Mouse (Mus musculus): Measurements from ENCODE around the gene Tspan15. TPM values are rescaled to one million over a fixed set of nuclear protein-coding genes. Genes with fewer than 3 reads are reported as not detected.
A peak's percentile ranks its signal among the peaks of the same experiment; 100 is the strongest.

Gene Tspan15
- polyA plus RNA-seq, 1 experiment: 10.4 TPM

DNA sequence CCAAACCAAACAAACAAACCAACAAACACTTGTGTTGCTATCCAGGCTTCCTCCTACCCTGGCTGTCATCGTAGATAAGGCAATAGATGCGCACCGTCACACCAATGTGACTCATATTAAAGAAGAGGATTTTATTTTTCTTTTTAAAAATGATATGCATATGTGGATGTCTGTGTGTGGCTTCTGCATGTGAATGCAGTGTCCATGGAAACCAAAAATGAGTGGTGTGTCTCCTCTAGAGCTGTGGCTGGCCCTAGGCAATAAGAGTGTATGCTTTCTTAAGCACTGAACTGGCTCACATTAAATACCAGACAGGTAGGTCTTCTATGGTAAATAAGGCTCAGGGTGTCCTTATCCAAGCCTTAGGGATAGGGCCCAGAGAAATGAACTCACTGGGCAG, 7.6 kb upstream of the Tspan15 start:
- H3K36me3 ChIP-seq (ENCODE audit: control insufficient read depth, insufficient read depth, low read length, poor library complexity, severe bottlenecking): no peaks in the 10 kb centered on the region
- no peak overlapping the region for H3K4me3 ChIP-seq (ENCODE audit: low read depth, low read length)
- H3K27ac ChIP-seq (ENCODE audit: insufficient read depth, low read length): no peak overlapping the region
- no peak overlapping the region for H3K9ac ChIP-seq (ENCODE audit: low read depth, poor library complexity, severe bottlenecking)
- H3K4me1 ChIP-seq (ENCODE audit: control insufficient read depth, insufficient read depth, low read length): peaks cover 6% of the 10 kb centered on the region
- TF ChIP-seq POLR2A (IDR thresholded peaks at IDR 0.05; ENCODE audit: insufficient read depth, low read length) (no peak), EP300 (IDR thresholded peaks at IDR 0.05; ENCODE audit: insufficient read depth, low read depth, low read length) (no peak), CTCF (IDR thresholded peaks at IDR 0.05; ENCODE audit: low read depth, low read length) (no peak)
- no peaks in the 10 kb centered on the region for H3K27me3 ChIP-seq (ENCODE audit: control insufficient read depth, insufficient read depth, low read length, poor library complexity, severe bottlenecking)
- H3K9me3 ChIP-seq (replicated peaks; ENCODE audit: control insufficient read depth, insufficient read depth, low read length, poor library complexity, severe bottlenecking): no peaks in the 10 kb centered on the region

DNA sequence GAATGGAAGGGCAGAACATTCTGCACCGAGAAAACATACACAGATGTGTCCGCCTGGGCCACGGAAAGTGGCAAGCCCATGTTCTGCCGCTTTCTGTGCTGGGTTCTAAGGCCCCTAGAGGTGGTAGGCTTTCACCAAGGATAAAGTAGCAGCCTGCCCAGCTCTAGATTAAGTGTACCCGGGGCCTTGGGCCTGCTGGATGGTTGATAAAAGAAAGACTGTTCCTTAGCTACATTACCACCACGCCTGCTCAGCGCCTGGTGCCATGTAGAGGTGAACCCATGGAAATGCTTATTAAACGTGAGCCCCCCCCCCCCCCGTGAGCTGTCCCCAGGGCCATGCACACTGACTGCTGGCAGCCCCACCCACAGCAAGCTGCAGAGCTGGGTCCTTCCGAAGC, 6.2 kb upstream of the Tspan15 start:
- Histone ChIP-seq H3K27ac (ENCODE audit: insufficient read depth, low read length) (no peak overlapping the region), H3K36me3 (ENCODE audit: control insufficient read depth, insufficient read depth, low read length, poor library complexity, severe bottlenecking) (no peaks in the 10 kb centered on the region), H3K9me3 (replicated peaks; ENCODE audit: control insufficient read depth, insufficient read depth, low read length, poor library complexity, severe bottlenecking) (no peaks in the 10 kb centered on the region), H3K9ac (ENCODE audit: low read depth, poor library complexity, severe bottlenecking) (no peak overlapping the region), H3K4me3 (ENCODE audit: low read depth, low read length) (no peak overlapping the region), H3K27me3 (ENCODE audit: control insufficient read depth, insufficient read depth, low read length, poor library complexity, severe bottlenecking) (no peaks in the 10 kb centered on the region), H3K4me1 (ENCODE audit: control insufficient read depth, insufficient read depth, low read length) (peaks cover 6% of the 10 kb centered on the region)
- TF ChIP-seq EP300 (IDR thresholded peaks at IDR 0.05; ENCODE audit: insufficient read depth, low read depth, low read length) (no peak), POLR2A (IDR thresholded peaks at IDR 0.05; ENCODE audit: insufficient read depth, low read length) (no peak), CTCF (IDR thresholded peaks at IDR 0.05; ENCODE audit: low read depth, low read length) (no peak)

DNA sequence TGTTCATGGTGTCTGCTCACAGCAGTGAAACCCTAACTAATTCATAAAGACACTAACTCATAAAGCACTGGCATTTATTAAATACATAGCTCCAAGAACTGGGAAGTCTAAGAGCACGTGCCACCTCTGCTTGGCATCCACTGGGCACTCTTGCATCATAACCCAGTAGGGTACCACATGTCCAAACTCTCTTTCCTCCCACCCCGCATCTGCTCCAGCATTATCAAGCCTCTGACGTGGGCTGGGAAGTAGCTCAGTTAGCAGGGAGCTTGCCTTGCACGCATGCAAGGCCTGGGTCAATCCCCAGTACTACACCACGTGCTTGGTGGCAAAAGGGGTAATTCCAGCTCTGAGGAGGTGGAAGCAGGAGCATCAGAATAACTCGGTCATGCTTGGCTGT, 5.1 kb upstream of the Tspan15 start:
- Histone ChIP-seq H3K27ac (ENCODE audit: insufficient read depth, low read length) (no peak overlapping the region), H3K27me3 (ENCODE audit: control insufficient read depth, insufficient read depth, low read length, poor library complexity, severe bottlenecking) (no peaks in the 10 kb centered on the region), H3K9me3 (replicated peaks; ENCODE audit: control insufficient read depth, insufficient read depth, low read length, poor library complexity, severe bottlenecking) (no peaks in the 10 kb centered on the region), H3K4me3 (ENCODE audit: low read depth, low read length) (no peak overlapping the region), H3K4me1 (ENCODE audit: control insufficient read depth, insufficient read depth, low read length) (peaks cover 8% of the 10 kb centered on the region), H3K9ac (ENCODE audit: low read depth, poor library complexity, severe bottlenecking) (no peak overlapping the region), H3K36me3 (ENCODE audit: control insufficient read depth, insufficient read depth, low read length, poor library complexity, severe bottlenecking) (no peaks in the 10 kb centered on the region)
- TF ChIP-seq POLR2A (IDR thresholded peaks at IDR 0.05; ENCODE audit: insufficient read depth, low read length): no peak
- no peak for TF ChIP-seq EP300 (IDR thresholded peaks at IDR 0.05; ENCODE audit: insufficient read depth, low read depth, low read length)
- TF ChIP-seq CTCF (IDR thresholded peaks at IDR 0.05; ENCODE audit: low read depth, low read length): no peak

DNA sequence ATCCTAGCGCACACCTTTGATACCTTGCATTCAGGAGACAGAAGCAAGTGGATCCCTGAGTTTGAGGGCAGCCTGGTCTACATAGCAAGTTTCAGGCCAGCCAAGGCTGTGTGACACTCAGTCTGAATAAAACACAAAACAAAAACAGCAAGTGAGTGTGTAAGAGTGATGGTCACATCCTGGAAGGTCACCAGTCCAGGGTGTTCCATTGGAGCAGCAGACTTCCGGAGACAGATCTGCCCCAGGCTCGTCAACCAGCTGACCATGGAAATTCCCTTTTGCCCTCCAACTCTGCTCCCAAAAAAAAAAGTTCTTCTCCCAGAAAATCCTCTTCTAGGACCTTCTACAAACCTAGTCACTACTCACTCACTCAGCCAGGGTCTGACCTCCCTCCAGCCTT, 760 bp upstream of the Tspan15 start:
- Histone ChIP-seq H3K9me3 (replicated peaks; ENCODE audit: control insufficient read depth, insufficient read depth, low read length, poor library complexity, severe bottlenecking) (no peaks in the 10 kb centered on the region), H3K4me3 (ENCODE audit: low read depth, low read length) (no peak overlapping the region), H3K27me3 (ENCODE audit: control insufficient read depth, insufficient read depth, low read length, poor library complexity, severe bottlenecking) (no peaks in the 10 kb centered on the region), H3K4me1 (ENCODE audit: control insufficient read depth, insufficient read depth, low read length) (peaks cover 6% of the 10 kb centered on the region), H3K9ac (ENCODE audit: low read depth, poor library complexity, severe bottlenecking) (no peak overlapping the region), H3K36me3 (ENCODE audit: control insufficient read depth, insufficient read depth, low read length, poor library complexity, severe bottlenecking) (no peaks in the 10 kb centered on the region), H3K27ac (ENCODE audit: insufficient read depth, low read length) (no peak overlapping the region)
- TF ChIP-seq EP300 (IDR thresholded peaks at IDR 0.05; ENCODE audit: insufficient read depth, low read depth, low read length) (no peak), POLR2A (IDR thresholded peaks at IDR 0.05; ENCODE audit: insufficient read depth, low read length) (no peak), CTCF (IDR thresholded peaks at IDR 0.05; ENCODE audit: low read depth, low read length) (no peak)

DNA sequence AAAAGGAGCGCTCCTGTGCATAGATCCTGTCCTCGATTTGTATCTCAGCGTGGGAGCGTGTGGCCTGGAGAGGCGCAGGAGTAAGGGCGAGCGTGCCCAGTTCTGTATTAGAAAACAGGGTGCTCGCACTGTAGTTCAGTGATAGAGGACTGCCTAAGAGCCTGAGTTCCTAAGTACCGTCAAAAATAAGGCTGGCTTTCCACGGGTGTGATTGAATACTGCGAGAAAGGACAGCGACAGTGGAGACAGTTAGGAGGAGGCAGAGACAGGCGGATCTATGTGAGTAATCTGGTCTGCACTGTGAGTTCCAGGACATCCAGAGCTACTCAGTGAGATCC, 313 bp upstream of the Tspan15 start:
- Histone ChIP-seq H3K4me3 (ENCODE audit: low read depth, low read length) (peak overlapping the region; percentile 46), H3K9me3 (replicated peaks; ENCODE audit: control insufficient read depth, insufficient read depth, low read length, poor library complexity, severe bottlenecking) (no peaks in the 10 kb centered on the region), H3K27me3 (ENCODE audit: control insufficient read depth, insufficient read depth, low read length, poor library complexity, severe bottlenecking) (no peaks in the 10 kb centered on the region), H3K9ac (ENCODE audit: low read depth, poor library complexity, severe bottlenecking) (peak overlapping the region; percentile 60; the same call in 1 of the 2 replicates), H3K27ac (ENCODE audit: insufficient read depth, low read length) (no peak overlapping the region), H3K36me3 (ENCODE audit: control insufficient read depth, insufficient read depth, low read length, poor library complexity, severe bottlenecking) (no peaks in the 10 kb centered on the region), H3K4me1 (ENCODE audit: control insufficient read depth, insufficient read depth, low read length) (peaks cover 6% of the 10 kb centered on the region)
- no peak for TF ChIP-seq CTCF (IDR thresholded peaks at IDR 0.05; ENCODE audit: low read depth, low read length)
- TF ChIP-seq EP300 (IDR thresholded peaks at IDR 0.05; ENCODE audit: insufficient read depth, low read depth, low read length): no peak
- no peak for TF ChIP-seq POLR2A (IDR thresholded peaks at IDR 0.05; ENCODE audit: insufficient read depth, low read length)

DNA sequence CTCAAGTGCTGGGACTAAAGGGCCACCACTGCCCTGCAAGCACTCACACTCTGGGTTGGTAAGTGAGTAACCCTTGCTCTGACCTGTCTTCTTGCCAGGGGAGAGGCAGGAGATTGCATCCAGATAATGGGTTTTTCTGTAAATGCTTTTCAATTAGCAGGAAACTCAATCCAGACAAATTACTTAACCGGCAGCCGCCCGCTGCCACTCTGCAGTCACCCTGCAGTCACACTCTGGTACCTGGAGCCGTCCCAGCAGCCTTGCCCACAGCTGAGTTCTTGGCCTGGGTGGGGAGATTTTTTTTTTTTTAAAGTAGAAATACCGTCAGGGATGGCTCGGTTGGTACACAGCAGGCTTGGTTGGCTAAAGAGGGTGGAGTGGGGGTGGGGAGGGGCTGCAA, 2.9 kb downstream of the Tspan15 start:
- Histone ChIP-seq H3K9me3 (replicated peaks; ENCODE audit: control insufficient read depth, insufficient read depth, low read length, poor library complexity, severe bottlenecking) (no peaks in the 10 kb centered on the region), H3K4me3 (ENCODE audit: low read depth, low read length) (no peak overlapping the region), H3K27me3 (ENCODE audit: control insufficient read depth, insufficient read depth, low read length, poor library complexity, severe bottlenecking) (no peaks in the 10 kb centered on the region), H3K4me1 (ENCODE audit: control insufficient read depth, insufficient read depth, low read length) (peaks cover 2% of the 10 kb centered on the region), H3K9ac (ENCODE audit: low read depth, poor library complexity, severe bottlenecking) (no peak overlapping the region), H3K27ac (ENCODE audit: insufficient read depth, low read length) (no peak overlapping the region), H3K36me3 (ENCODE audit: control insufficient read depth, insufficient read depth, low read length, poor library complexity, severe bottlenecking) (no peaks in the 10 kb centered on the region)
- TF ChIP-seq POLR2A (IDR thresholded peaks at IDR 0.05; ENCODE audit: insufficient read depth, low read length) (no peak), CTCF (IDR thresholded peaks at IDR 0.05; ENCODE audit: low read depth, low read length) (no peak), EP300 (IDR thresholded peaks at IDR 0.05; ENCODE audit: insufficient read depth, low read depth, low read length) (no peak)
